Mouse (Mus musculus) midbrain, embryonic 14.5 days (tissue): ENCODE measurements around the gene Sf3a2. TPM values are rescaled to one million over a fixed set of nuclear protein-coding genes. Genes with fewer than 3 reads are reported as not detected.
"Not testable (repeated sequence)": the region's sequence is repeated elsewhere in the genome, so short reads cannot be mapped to it uniquely, and the experiment has no call there.

ENCODE experiments used
- ATAC-seq: fragments of 200-750 bp; cut with Nextera tagmentation; 2 replicates; pipeline ENCODE4 v1.8.0; 2017; ENCODE audit warnings: moderate number of reproducible peaks, moderate library complexity; ENCODE audit not compliant: low FRiP score, low TSS enrichment
- DNase-seq: peaks from one replicate; pipeline ENCODE4 v3.0.0-alpha.2; 2015
- H3K27ac ChIP-seq: fragments of 300-500 bp; sonication (generic); replicated peaks from 2 replicates; pipeline ENCODE4 v1.5.1; 2014; ENCODE audit warnings: mild to moderate bottlenecking, low read depth, low read length, moderate library complexity
- H3K27me3 ChIP-seq: fragments of 300-500 bp; sonication (generic); 2 replicates; pipeline ENCODE4 v1.6.1; 2014; ENCODE audit warnings: low read length, control low read depth, mixed read lengths; ENCODE audit not compliant: control insufficient read depth, insufficient read depth
- H3K36me3 ChIP-seq: fragments of 300-500 bp; sonication (generic); 2 replicates; pipeline ENCODE4 v1.6.1; 2014; ENCODE audit warnings: low read length, control low read depth; ENCODE audit not compliant: control insufficient read depth, insufficient read depth
- H3K4me1 ChIP-seq: fragments of 300-500 bp; sonication (generic); 2 replicates; pipeline ENCODE4 v1.6.1; 2014; ENCODE audit warnings: mild to moderate bottlenecking, antibody characterized with exemption, low read length, control low read depth; ENCODE audit not compliant: control insufficient read depth, insufficient read depth
- H3K4me2 ChIP-seq: fragments of 300-500 bp; sonication (generic); 2 replicates; pipeline ENCODE4 v1.6.1; 2014; ENCODE audit warnings: mild to moderate bottlenecking, low read length, moderate library complexity
- H3K4me3 ChIP-seq: fragments of 300-500 bp; sonication (generic); replicated peaks from 2 replicates; pipeline ENCODE4 v1.5.1; 2014; ENCODE audit warnings: low read depth, low read length
- H3K9ac ChIP-seq: fragments of 300-500 bp; sonication (generic); replicated peaks from 2 replicates; pipeline ENCODE4 v1.6.1; 2014; ENCODE audit warnings: mild to moderate bottlenecking, low read length, moderate library complexity
- H3K9me3 ChIP-seq: fragments of 300-500 bp; sonication (generic); 2 replicates; pipeline ENCODE4 v1.6.1; 2016; ENCODE audit warnings: low read length, control low read depth, mixed read lengths; ENCODE audit not compliant: control insufficient read depth
- WGBS: fragments of 180-500 bp; shearing (Covaris S2); extraction: QIAGEN DNeasy Blood & Tissue Kit; methylation state at CpG from one replicate; pipeline ENCODE4 v1.1.7; 2014; 5-methylcytosine and 5-hydroxymethylcytosine counted together
- polyA plus RNA-seq: library from polyadenylated mRNA; unstranded; fragments of >200 nt; fragmentation: Nextera tagmentation; extraction: Ambion mirVana; gene quantifications from 2 replicates; pipeline ENCODE4 v1.2.1, GENCODE M21; 2014

Sf3a2 gene
- polyA plus RNA-seq, 1 experiment from 2014 or later: 75.1 TPM

DNA sequence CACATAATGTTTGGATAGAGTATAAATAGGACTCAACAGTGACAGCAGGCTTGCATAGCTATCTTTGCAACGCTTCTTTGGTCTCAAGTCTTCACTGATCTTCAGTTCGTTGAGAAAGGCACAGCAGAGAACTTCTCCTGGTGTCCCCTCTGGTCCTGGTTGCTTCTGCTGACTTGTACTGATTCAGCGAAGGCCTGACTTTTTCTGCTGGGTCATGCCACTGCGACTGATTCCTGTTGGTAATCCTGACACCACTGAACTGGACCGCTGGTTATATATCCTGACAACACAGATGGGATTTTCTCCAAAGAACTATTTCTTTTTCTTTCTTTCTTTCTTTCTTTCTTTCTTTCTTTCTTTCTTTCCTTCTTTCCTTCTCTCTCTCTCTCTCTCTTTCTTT is 24.5 kb downstream of the Sf3a2 start:
- Histone ChIP-seq H3K4me3 (no peak overlapping the region), H3K9ac (no peak overlapping the region), H3K9me3 (no peaks in the 10 kb centered on the region), H3K27me3 (no peaks in the 10 kb centered on the region), H3K4me2 (no peak overlapping the region), H3K27ac (no peak overlapping the region), H3K36me3 (no peaks in the 10 kb centered on the region), H3K4me1 (peaks cover 3% of the 10 kb centered on the region)
- DNase-seq: no peak
- no peak for ATAC-seq
- 92% methylated on average over 5 of the region's 5 CpGs for WGBS

DNA sequence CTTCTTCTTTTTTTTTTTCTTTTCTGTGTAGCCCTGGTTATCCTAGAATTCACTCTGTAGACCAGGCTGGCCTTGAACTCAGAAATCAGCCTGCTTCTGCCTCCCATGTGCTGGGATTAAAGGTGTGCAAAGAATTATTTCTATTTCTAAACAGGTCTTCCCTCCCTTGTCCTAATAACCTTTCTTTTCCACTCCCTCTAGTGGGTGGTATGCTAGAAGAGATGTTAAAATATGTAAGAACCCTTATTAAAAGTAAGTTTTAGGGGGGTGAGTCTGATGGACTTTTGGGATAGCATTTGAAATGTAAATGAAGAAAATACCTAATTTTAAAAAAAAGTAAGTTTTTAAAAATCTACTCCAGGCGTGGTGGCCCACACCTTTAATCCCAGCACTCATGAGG is 25.3 kb downstream of the Sf3a2 start:
- Histone ChIP-seq H3K4me1 (peaks cover 10% of the 10 kb centered on the region), H3K27ac (no peak overlapping the region), H3K36me3 (no peaks in the 10 kb centered on the region), H3K4me2 (no peak overlapping the region), H3K9ac (no peak overlapping the region), H3K27me3 (no peaks in the 10 kb centered on the region), H3K9me3 (no peaks in the 10 kb centered on the region), H3K4me3 (no peak overlapping the region)
- DNase-seq: no peak
- ATAC-seq: no peak
- WGBS: 85% methylated on average over 1 of the region's 1 CpGs

DNA sequence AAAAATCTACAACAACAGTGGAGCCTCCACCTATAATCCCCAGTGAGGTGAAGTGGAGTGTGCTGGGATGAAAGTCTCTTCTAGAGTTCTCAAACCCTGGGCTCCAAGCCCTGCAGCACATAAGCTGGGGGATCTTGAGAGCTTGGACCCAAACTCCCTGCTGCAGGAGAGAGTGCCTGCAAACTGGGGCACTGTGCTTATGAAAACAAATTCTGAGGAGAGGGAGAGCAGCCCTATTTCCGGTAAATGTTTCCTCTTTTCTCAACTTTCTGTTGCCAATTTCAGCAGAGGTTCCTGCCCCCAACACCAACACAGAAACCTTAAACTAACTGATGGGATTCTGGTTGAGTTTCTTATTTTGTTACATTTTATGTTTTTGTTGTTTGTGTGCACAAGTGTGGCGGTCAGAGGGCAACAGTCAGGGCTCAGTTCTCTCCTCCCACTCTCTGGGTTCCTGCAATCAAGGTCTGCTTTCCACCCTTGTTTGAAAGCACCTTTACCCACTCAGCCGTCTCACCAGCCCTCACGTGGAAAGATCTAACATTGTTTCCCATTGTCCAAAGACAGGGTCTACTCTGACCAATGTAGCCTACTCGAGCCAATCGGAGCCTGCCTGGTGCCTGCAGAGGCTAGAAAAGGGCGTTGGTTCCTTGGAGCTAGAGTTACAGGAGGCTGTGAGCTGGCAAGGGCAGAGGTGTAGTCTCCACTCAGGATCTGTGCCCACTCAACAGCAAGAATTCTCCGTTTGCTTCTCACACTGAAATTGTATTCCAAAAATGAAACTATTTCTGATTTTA is 26.0 kb downstream of the Sf3a2 start:
- Histone ChIP-seq H3K36me3 (peaks cover under 1% of the 10 kb centered on the region; the same call in 1 of the 2 replicates), H3K9ac (no peak overlapping the region), H3K27me3 (no peaks in the 10 kb centered on the region), H3K4me1 (peaks cover 10% of the 10 kb centered on the region), H3K9me3 (no peaks in the 10 kb centered on the region), H3K27ac (no peak overlapping the region), H3K4me2 (no peak overlapping the region), H3K4me3 (no peak overlapping the region)
- WGBS: 71% methylated on average over 8 of the region's 8 CpGs
- DNase-seq (no peak), ATAC-seq (no peak)

DNA sequence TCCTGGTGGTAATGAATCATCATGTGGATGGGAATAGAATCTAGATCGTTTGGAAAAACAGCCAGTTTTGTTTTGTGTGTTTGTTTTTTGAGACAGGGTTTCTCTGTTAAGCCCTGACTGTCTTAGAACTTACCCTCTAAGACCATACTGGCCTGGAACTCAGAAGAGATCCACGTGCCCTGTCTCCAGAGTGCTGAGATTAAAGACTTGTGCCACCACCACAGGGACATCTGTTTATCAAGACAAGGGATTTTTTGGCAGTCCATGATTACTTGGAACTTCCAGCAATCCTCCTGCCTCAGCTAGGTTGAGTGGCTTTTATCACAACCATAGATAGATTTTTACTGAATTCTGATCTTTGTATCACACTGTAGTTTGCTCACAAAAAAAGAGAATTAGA is 26.8 kb downstream of the Sf3a2 start:
- H3K4me3 ChIP-seq: no peak overlapping the region
- peaks cover 9% of the 10 kb centered on the region for H3K36me3 ChIP-seq
- no peaks in the 10 kb centered on the region for H3K27me3 ChIP-seq
- ATAC-seq (no peak), DNase-seq (no peak)
- H3K4me1 ChIP-seq: peaks cover 10% of the 10 kb centered on the region
- WGBS: 82% methylated on average over 2 of the region's 2 CpGs
- no peak overlapping the region for H3K27ac ChIP-seq
- no peak overlapping the region for H3K4me2 ChIP-seq
- H3K9me3 ChIP-seq: no peaks in the 10 kb centered on the region
- no peak overlapping the region for H3K9ac ChIP-seq

DNA sequence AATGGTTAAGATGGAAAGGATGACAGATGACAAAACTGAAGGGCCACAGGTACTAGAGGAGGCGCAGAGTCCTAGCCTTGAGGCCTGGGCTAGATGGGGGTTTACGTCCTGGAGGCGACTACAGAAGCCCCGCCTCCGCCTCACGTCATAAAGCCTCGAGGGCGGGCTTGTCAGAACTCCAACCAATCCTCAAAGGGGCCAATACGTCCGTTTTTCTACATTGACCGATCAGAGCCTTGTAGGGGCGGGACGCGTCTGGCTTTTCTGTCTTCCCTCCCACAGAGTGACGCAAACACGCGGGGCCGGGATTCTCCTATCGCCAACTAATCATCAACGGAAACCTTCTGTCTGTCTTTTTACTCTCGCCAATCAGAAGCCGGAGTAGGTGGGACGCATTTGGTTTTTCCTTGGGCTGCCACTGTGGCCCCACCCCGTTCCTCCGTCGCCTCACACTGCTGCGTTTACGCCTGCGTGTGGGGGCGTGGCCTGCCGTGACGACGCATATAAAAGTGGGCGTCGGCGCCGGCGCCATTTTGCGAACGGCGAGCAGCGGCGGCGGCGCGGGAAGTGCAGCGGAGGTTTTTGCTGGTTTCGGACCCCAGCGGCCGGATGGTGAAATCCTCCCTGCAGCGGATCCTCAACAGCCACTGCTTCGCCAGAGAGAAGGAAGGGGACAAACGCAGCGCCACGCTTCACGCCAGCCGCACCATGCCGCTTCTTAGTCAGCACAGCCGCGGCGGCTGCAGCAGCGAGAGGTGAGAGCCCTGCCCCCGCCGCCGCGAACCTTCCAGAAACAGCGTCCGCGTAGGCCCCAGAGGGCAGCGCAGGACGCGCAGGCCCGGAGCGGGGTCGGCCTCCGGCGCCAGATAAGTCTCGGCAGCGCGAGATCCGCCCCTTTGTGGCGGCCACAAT is 28.4 kb downstream of the Sf3a2 start, which contains the start of gene Oaz1:
Gene Oaz1 (plus strand): TSS at position 506 of the 912 bp plus-strand sequence.
- H3K36me3 ChIP-seq: peaks cover 20% of the 10 kb centered on the region
- peak within 1 kb of the TSS; percentile 74 for H3K4me3 ChIP-seq
- no peaks in the 10 kb centered on the region for H3K9me3 ChIP-seq
- peak; percentile 97 for ATAC-seq
- H3K27ac ChIP-seq: peak within 1 kb of the TSS; percentile 92
- DNase-seq: peak; percentile 99
- under 1% methylated on average over 74 of the region's 82 CpGs for WGBS
- H3K4me1 ChIP-seq: peaks cover 10% of the 10 kb centered on the region
- H3K4me2 ChIP-seq: peak within 1 kb of the TSS; percentile 92
- peak within 1 kb of the TSS; percentile 84 for H3K9ac ChIP-seq
- H3K27me3 ChIP-seq: no peaks in the 10 kb centered on the region

DNA sequence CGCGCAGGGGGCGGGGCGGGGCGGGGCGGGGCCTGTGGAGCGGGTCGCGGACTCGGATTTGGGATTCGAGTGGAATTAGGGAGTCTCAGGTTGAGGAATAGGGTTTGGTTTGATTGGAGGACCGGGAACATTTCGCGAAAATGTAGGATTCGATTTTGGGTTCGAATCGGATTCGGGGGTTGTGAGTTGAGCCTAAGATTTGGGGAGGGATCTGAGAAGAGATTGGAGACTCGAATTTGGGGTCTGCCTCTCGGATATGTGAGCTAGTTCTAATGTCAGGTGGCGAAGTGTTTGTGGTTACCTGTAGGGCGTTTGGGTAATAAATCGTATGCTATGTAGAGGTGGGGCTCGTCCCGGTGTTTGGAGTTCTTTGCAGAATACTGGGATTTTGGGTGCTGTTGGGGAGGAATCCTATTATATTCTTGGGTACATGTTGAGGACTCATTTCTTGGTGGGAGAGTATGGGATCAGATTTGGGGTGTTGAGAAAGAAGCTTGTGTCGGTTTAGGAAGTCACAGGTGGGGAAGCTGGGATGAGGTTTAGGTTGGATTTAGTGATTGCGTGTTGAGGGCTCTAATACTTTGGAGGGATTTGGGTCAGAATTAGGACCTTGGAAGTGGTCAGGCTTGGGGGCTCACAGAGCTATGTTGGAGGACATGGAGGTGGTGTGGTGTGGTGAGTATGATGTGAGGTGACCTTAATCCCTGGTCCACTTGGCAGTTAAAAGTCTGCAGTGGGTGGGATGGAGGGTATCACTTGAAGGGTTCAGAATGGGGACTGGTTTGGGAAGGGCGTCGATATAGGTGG is 29.3 kb downstream of the Sf3a2 start:
- Histone ChIP-seq H3K36me3 (peaks cover 24% of the 10 kb centered on the region), H3K4me3 (peak overlapping the region; percentile 74), H3K27me3 (no peaks in the 10 kb centered on the region), H3K9ac (peak overlapping the region; percentile 84), H3K9me3 (no peaks in the 10 kb centered on the region), H3K4me1 (peaks cover 10% of the 10 kb centered on the region), H3K27ac (peak overlapping the region; percentile 92), H3K4me2 (peak overlapping the region; percentile 92)
- ATAC-seq: no peak
- DNase-seq: no peak
- WGBS: 7% methylated on average over 29 of the region's 29 CpGs

DNA sequence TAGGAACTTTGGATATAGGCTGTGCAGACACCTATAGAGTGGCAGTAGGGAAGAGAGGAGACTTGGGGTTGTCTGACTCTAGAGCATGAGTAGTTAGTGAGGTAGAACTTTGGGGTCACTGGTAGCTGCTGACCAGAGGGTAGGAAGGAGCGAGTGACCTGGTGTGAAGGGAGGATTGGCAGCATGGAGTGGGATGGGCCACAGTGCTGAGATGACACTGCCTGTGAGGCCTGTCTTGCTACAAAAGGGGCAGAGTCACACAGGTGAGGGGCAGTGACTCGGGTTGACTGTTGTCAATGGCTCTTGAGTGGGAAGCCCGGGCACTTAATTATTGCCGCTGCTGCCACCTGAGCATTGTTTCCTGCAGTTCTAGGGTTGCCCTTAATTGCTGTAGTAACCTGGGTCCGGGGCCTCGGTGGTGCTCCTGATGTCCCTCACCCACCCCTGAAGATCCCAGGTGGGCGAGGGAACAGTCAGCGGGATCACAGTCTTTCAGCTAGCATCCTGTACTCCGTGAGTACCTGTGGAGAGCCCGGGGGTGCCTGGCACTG is 29.9 kb downstream of the Sf3a2 start:
- 80% methylated on average over 10 of the region's 10 CpGs for WGBS
- no peaks in the 10 kb centered on the region for H3K9me3 ChIP-seq
- DNase-seq (no peak), ATAC-seq (no peak)
- peak overlapping the region; percentile 92 for H3K4me2 ChIP-seq
- no peaks in the 10 kb centered on the region for H3K27me3 ChIP-seq
- peaks cover 10% of the 10 kb centered on the region for H3K4me1 ChIP-seq
- peaks cover 24% of the 10 kb centered on the region for H3K36me3 ChIP-seq
- H3K9ac ChIP-seq: peak overlapping the region; percentile 84; the same call in 1 of the 2 replicates
- peak overlapping the region; percentile 74 for H3K4me3 ChIP-seq
- H3K27ac ChIP-seq: no peak overlapping the region

DNA sequence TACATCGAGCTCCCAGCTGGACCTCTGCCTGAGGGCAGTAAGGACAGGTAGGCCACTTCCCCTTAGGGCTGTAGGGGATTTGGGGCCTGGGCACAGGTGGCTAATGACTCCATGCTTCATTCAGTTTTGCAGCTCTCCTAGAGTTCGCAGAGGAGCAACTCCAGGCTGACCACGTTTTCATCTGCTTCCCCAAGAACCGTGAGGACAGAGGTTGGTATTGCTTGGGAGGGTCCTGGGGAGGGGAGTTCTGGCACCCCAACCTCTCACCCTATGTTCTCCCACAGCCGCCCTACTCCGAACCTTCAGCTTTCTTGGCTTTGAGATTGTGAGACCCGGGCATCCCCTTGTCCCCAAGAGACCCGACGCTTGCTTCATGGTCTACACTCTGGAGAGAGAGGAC is 30.6 kb downstream of the Sf3a2 start:
- peak overlapping the region; percentile 74; the same call in 1 of the 2 replicates for H3K4me3 ChIP-seq
- H3K4me1 ChIP-seq, H3K27ac ChIP-seq, H3K9me3 ChIP-seq, H3K9ac ChIP-seq, H3K27me3 ChIP-seq, ATAC-seq, DNase-seq: not testable (repeated sequence)
- peak overlapping the region; percentile 92 for H3K4me2 ChIP-seq
- WGBS: 84% methylated on average over 7 of the region's 9 CpGs
- H3K36me3 ChIP-seq: peaks cover 24% of the 10 kb centered on the region
